Mouse (Mus musculus) lung, postnatal 0 days (tissue): Measurements from ENCODE around the gene Dcun1d3. TPM values are rescaled to one million over a fixed set of nuclear protein-coding genes. Genes with fewer than 3 reads are reported as not detected.

Experiments
- ATAC-seq: fragments of 200-750 bp; cut with Nextera tagmentation; 2 replicates; pipeline ENCODE4 v1.8.0; 2017; ENCODE audit warnings: moderate library complexity
- DNase-seq: peaks from one replicate; pipeline ENCODE4 v3.0.0-alpha.2; 2016; ENCODE audit warnings: low spot score
- H3K27ac ChIP-seq: fragments of 300-500 bp; sonication (generic); 2 replicates; pipeline ENCODE4 v1.5.1; 2014; ENCODE audit warnings: antibody characterized with exemption, mild to moderate bottlenecking, low read length, mixed read lengths
- H3K27me3 ChIP-seq: fragments of 300-500 bp; sonication (generic); replicated peaks from 2 replicates; pipeline ENCODE4 v1.6.1; 2014; ENCODE audit warnings: low read length, mixed read lengths; ENCODE audit not compliant: insufficient read depth
- H3K36me3 ChIP-seq: fragments of 300-500 bp; sonication (generic); 2 replicates; pipeline ENCODE4 v1.6.1; 2014; ENCODE audit warnings: low read length, mixed read lengths; ENCODE audit not compliant: insufficient read depth
- H3K4me1 ChIP-seq: fragments of 300-500 bp; sonication (generic); 2 replicates; pipeline ENCODE4 v1.6.1; 2014; ENCODE audit warnings: antibody characterized with exemption, low read depth, low read length, mixed read lengths; ENCODE audit not compliant: insufficient read depth
- H3K4me2 ChIP-seq: fragments of 300-500 bp; sonication (generic); replicated peaks from 2 replicates; pipeline ENCODE4 v1.6.1; 2014; ENCODE audit warnings: low read depth, mild to moderate bottlenecking, low read length, moderate library complexity, mixed read lengths
- H3K4me3 ChIP-seq: fragments of 300-500 bp; sonication (generic); 2 replicates; pipeline ENCODE4 v1.5.1; 2014; ENCODE audit warnings: low read depth, low read length
- H3K9ac ChIP-seq: fragments of 300-500 bp; sonication (generic); replicated peaks from 2 replicates; pipeline ENCODE4 v1.6.1; 2014; ENCODE audit warnings: low read depth, mild to moderate bottlenecking
- H3K9me3 ChIP-seq: fragments of 300-500 bp; sonication (generic); 2 replicates; pipeline ENCODE4 v1.6.1; 2016; ENCODE audit warnings: low read length, mixed read lengths
- CTCF ChIP-seq: IDR thresholded peaks from 2 replicates; pipeline ENCODE4 v1.5.1; 2016; ENCODE audit warnings: antibody characterized with exemption, mild to moderate bottlenecking
- EP300 ChIP-seq: IDR thresholded peaks from 2 replicates; pipeline ENCODE4 v1.6.1; 2016; ENCODE audit warnings: antibody characterized with exemption, mild to moderate bottlenecking, control low read depth
- WGBS: fragments of 180-500 bp; shearing (Covaris S2); extraction: QIAGEN DNeasy Blood & Tissue Kit; methylation state at CpG from one replicate; pipeline ENCODE4 v1.1.7; 2014; 5-methylcytosine and 5-hydroxymethylcytosine counted together
- polyA plus RNA-seq: library from polyadenylated mRNA; unstranded; fragments of >200 nt; fragmentation: Nextera tagmentation; extraction: Ambion mirVana; gene quantifications from 2 replicates; pipeline ENCODE4 v1.2.1, GENCODE M21; 2015

Dcun1d3 gene
- polyA plus RNA-seq, 1 experiment from 2014 or later = 7.7 TPM

- no peak overlapping the region for H3K27ac ChIP-seq
- H3K36me3 ChIP-seq = no peaks in the 10 kb centered on the region; the same call in 1 of the 2 replicates
- H3K9me3 ChIP-seq = no peaks in the 10 kb centered on the region
- ATAC-seq = no peak
- H3K27me3 ChIP-seq = no peaks in the 10 kb centered on the region
- WGBS = 92% methylated on average over 2 of the region's 2 CpGs
- no peaks in the 10 kb centered on the region for H3K4me1 ChIP-seq
- no peak for TF ChIP-seq CTCF
- TF ChIP-seq EP300 = no peak
- H3K4me2 ChIP-seq = no peak overlapping the region
- no peak for DNase-seq
- H3K9ac ChIP-seq = no peak overlapping the region
- no peak overlapping the region for H3K4me3 ChIP-seq
These were observed 41.7 kb downstream of the Dcun1d3 start for GRCm38 (mm10) chr7:119854362-119854761.

DNA sequence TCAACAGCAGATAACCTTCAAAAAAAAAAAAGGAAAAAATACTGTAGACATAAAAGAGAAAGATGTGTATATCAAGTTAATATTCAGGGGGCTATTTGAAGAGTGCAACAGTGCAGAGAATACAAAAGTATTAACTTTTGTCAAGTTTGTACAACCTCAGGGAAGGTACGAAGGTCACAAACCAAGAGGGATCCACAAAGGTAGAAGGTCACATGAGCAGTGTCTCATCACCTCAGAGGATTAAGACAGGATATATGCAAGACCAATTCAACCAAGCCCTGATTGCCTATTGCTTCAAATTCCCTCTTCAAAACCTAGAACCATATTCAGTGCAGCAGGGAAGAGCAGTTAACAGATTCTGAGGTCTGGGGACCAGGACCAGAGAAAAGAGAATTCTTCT lies 42.9 kb downstream of the Dcun1d3 start:
- 93% methylated on average over 1 of the region's 1 CpGs for WGBS
- Histone ChIP-seq H3K4me1 (no peaks in the 10 kb centered on the region), H3K4me2 (no peak overlapping the region), H3K27me3 (no peaks in the 10 kb centered on the region), H3K4me3 (no peak overlapping the region), H3K36me3 (no peaks in the 10 kb centered on the region), H3K27ac (no peak overlapping the region), H3K9ac (no peak overlapping the region), H3K9me3 (no peaks in the 10 kb centered on the region)
- ATAC-seq (no peak), DNase-seq (no peak)
- TF ChIP-seq EP300 = no peak
- no peak for TF ChIP-seq CTCF

DNA sequence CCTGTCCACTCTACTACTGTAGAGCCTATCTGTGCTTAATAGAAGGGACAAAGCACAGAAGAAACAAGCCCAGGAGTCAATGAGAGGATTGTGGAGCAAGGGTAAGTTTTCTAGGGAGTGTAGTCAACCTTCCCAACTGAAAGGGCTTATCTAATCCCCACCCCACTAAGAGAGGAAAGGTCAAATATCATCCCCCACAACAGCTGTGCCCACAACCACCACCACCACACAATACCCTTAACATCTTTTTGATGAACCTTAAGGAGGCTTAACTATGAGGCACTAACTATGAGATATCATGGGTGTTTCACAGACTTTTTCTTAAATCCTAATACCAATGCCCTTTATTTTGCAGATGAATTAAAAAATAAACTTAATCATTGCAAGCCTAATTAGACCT lies 43.6 kb downstream of the Dcun1d3 start:
- Histone ChIP-seq H3K4me2 (no peak overlapping the region), H3K9ac (no peak overlapping the region), H3K36me3 (no peaks in the 10 kb centered on the region), H3K27me3 (no peaks in the 10 kb centered on the region), H3K4me1 (no peaks in the 10 kb centered on the region), H3K4me3 (no peak overlapping the region), H3K27ac (no peak overlapping the region), H3K9me3 (no peaks in the 10 kb centered on the region)
- ATAC-seq (no peak), DNase-seq (no peak)
- TF ChIP-seq CTCF (no peak), EP300 (no peak)

GRCm38 (mm10) chr7:119850737-119851136 lies 45.4 kb downstream of the Dcun1d3 start:
- 0 out of 2 replicates have a peak overlapping the region, but pooled peaks have one; percentile 16 for H3K27ac ChIP-seq
- 41% methylated on average over 5 of the region's 5 CpGs for WGBS

GRCm38 (mm10) chr7:119849096-119849495 lies 47.0 kb downstream of the Dcun1d3 start:
- ATAC-seq (peak; percentile 37), DNase-seq (peak; percentile 72)
- H3K9ac ChIP-seq = no peak overlapping the region
- WGBS = 0% methylated on average over 1 of the region's 1 CpGs
- H3K4me1 ChIP-seq = no peaks in the 10 kb centered on the region
- no peaks in the 10 kb centered on the region for H3K36me3 ChIP-seq
- TF ChIP-seq EP300 (no peak), CTCF (peak; percentile 97)
- no peak overlapping the region for H3K27ac ChIP-seq
- H3K27me3 ChIP-seq = no peaks in the 10 kb centered on the region
- no peak overlapping the region for H3K4me2 ChIP-seq
- H3K9me3 ChIP-seq = no peaks in the 10 kb centered on the region
- no peak overlapping the region for H3K4me3 ChIP-seq

More at GRCm38 (mm10) chr7:119850737-119851136, 45.4 kb downstream of the Dcun1d3 start:
- H3K36me3 ChIP-seq = no peaks in the 10 kb centered on the region
- H3K4me1 ChIP-seq = no peaks in the 10 kb centered on the region
- H3K4me2 ChIP-seq = no peak overlapping the region
- no peak overlapping the region for H3K9ac ChIP-seq
- peak; percentile 90 for DNase-seq
- peak; percentile 94 for ATAC-seq
- no peaks in the 10 kb centered on the region for H3K27me3 ChIP-seq
- no peak overlapping the region for H3K4me3 ChIP-seq
- TF ChIP-seq CTCF (no peak), EP300 (peak; percentile 87)
- no peaks in the 10 kb centered on the region for H3K9me3 ChIP-seq

DNA sequence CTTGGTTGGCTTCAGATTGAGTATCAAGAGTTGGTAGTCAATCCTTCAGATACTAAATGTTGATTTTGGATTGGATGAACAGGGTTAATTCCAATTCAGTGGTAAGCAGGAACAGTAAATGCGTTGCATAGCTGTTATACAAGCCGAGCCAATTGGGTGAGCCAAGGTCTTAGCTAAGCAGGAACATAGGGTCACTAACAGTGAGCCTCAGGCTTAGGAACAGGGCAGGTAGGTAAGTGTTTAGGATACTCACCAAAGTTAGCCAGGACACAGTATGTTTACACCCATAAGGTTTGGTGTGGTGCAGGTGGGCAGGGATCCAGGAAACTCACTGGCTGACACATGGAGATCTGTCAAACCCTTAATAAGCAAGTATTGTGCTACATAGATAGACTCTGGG lies 48.7 kb downstream of the Dcun1d3 start:
- Histone ChIP-seq H3K4me3 (no peak overlapping the region), H3K4me2 (no peak overlapping the region), H3K36me3 (no peaks in the 10 kb centered on the region), H3K27me3 (no peaks in the 10 kb centered on the region), H3K4me1 (no peaks in the 10 kb centered on the region), H3K27ac (no peak overlapping the region), H3K9me3 (no peaks in the 10 kb centered on the region), H3K9ac (no peak overlapping the region)
- 89% methylated on average over 2 of the region's 2 CpGs for WGBS
- no peak for ATAC-seq
- TF ChIP-seq CTCF = no peak
- no peak for TF ChIP-seq EP300
- DNase-seq = no peak

- DNase-seq (no peak), ATAC-seq (no peak)
- H3K27ac ChIP-seq = no peak overlapping the region
- no peak overlapping the region for H3K4me2 ChIP-seq
- TF ChIP-seq EP300 (no peak), CTCF (no peak)
- no peak overlapping the region for H3K9ac ChIP-seq
- H3K27me3 ChIP-seq = no peaks in the 10 kb centered on the region
- no peaks in the 10 kb centered on the region for H3K36me3 ChIP-seq
- no peaks in the 10 kb centered on the region for H3K9me3 ChIP-seq
- 71% methylated on average over 2 of the region's 2 CpGs for WGBS
- H3K4me3 ChIP-seq = no peak overlapping the region
- H3K4me1 ChIP-seq = no peaks in the 10 kb centered on the region
These were observed 50.6 kb downstream of the Dcun1d3 start for GRCm38 (mm10) chr7:119845541-119845940.
